Mouse (Mus musculus) embryonic facial prominence, embryonic 12.5 days (tissue): ENCODE measurements around the gene Slit1. TPM values are rescaled to one million over a fixed set of nuclear protein-coding genes. Genes with fewer than 3 reads are reported as not detected.

Source experiments
- ATAC-seq: fragments of 200-750 bp; cut with Nextera tagmentation; 2 replicates; pipeline ENCODE4 v1.8.0; 2017; ENCODE audit not compliant: insufficient number of reproducible peaks, insufficient read depth, low FRiP score, low TSS enrichment
- H3K27ac ChIP-seq: fragments of 300-500 bp; sonication (generic); 2 replicates; pipeline ENCODE4 v1.5.1; 2016; ENCODE audit warnings: mild to moderate bottlenecking
- H3K27me3 ChIP-seq: fragments of 300-500 bp; sonication (generic); 2 replicates; pipeline ENCODE4 v1.6.1; 2016; ENCODE audit warnings: mild to moderate bottlenecking, moderate library complexity
- H3K36me3 ChIP-seq: fragments of 300-500 bp; sonication (generic); 2 replicates; pipeline ENCODE4 v1.6.1; 2016; ENCODE audit warnings: mild to moderate bottlenecking
- H3K4me1 ChIP-seq: fragments of 300-500 bp; sonication (generic); 2 replicates; pipeline ENCODE4 v1.6.1; 2016
- H3K4me2 ChIP-seq: fragments of 300-500 bp; sonication (generic); replicated peaks from 2 replicates; pipeline ENCODE4 v1.6.1; 2016; ENCODE audit warnings: mild to moderate bottlenecking, moderate library complexity
- H3K4me3 ChIP-seq: fragments of 300-500 bp; sonication (generic); 2 replicates; pipeline ENCODE4 v1.5.1; 2016; ENCODE audit warnings: mild to moderate bottlenecking
- H3K9ac ChIP-seq: fragments of 300-500 bp; sonication (generic); 2 replicates; pipeline ENCODE4 v1.6.1; 2016; ENCODE audit warnings: mild to moderate bottlenecking, moderate library complexity
- H3K9me3 ChIP-seq: fragments of 300-500 bp; sonication (generic); 2 replicates; pipeline ENCODE4 v1.6.1; 2016; ENCODE audit warnings: mild to moderate bottlenecking, moderate library complexity
- WGBS: fragments of 180-500 bp; shearing (Covaris S2); methylation state at CpG from one replicate; pipeline ENCODE4 v1.1.7; 2016; 5-methylcytosine and 5-hydroxymethylcytosine counted together
- polyA plus RNA-seq: library from polyadenylated mRNA; unstranded; fragments of >200 nt; fragmentation: Nextera tagmentation; extraction: Ambion mirVana; gene quantifications from 2 replicates; pipeline ENCODE4 v1.2.1, GENCODE M21; 2016

Gene Slit1
- 1.4 and 1.9 TPM in 2 replicates for polyA plus RNA-seq

- peak within 1 kb of the TSS; percentile 22 for H3K9ac ChIP-seq
- no peaks in the 10 kb centered on the region for H3K36me3 ChIP-seq
- peaks cover 68% of the 10 kb centered on the region for H3K27me3 ChIP-seq
- H3K4me2 ChIP-seq, result peak within 1 kb of the TSS; percentile 96
- H3K4me1 ChIP-seq, result peaks cover 19% of the 10 kb centered on the region
- under 1% methylated on average over 39 of the region's 44 CpGs for WGBS
- H3K27ac ChIP-seq, result no peak within 1 kb of the TSS
- H3K4me3 ChIP-seq, result peak within 1 kb of the TSS; percentile 43
- H3K9me3 ChIP-seq, result no peaks in the 10 kb centered on the region
- no peak for ATAC-seq
Observed at GRCm38 (mm10) chr19:41743396-41743795, at the start of gene Slit1. Gene Slit1 (minus strand): TSS chr19:41743665.

- Histone ChIP-seq H3K9ac (no peak overlapping the region), H3K9me3 (no peaks in the 10 kb centered on the region), H3K4me3 (no peak overlapping the region), H3K4me1 (peaks cover 4% of the 10 kb centered on the region; the same call in 1 of the 2 replicates), H3K4me2 (no peak overlapping the region), H3K36me3 (0 out of 2 replicates have a peak, but pooled peaks cover 2% of the 10 kb centered on the region), H3K27ac (no peak overlapping the region), H3K27me3 (no peaks in the 10 kb centered on the region)
- no peak for ATAC-seq
- WGBS, result 81% methylated on average over 1 of the region's 1 CpGs
Observed at GRCm38 (mm10) chr19:41792934-41793486, 49.5 kb upstream of the Slit1 start.

- no peak for ATAC-seq
- no peak overlapping the region for H3K4me2 ChIP-seq
- no peak overlapping the region for H3K4me3 ChIP-seq
- H3K27me3 ChIP-seq, result no peaks in the 10 kb centered on the region
- H3K36me3 ChIP-seq, result 0 out of 2 replicates have a peak, but pooled peaks cover 8% of the 10 kb centered on the region
- no peak overlapping the region for H3K27ac ChIP-seq
- 85% methylated on average over 2 of the region's 2 CpGs for WGBS
- H3K4me1 ChIP-seq, result no peaks in the 10 kb centered on the region
- H3K9ac ChIP-seq, result no peak overlapping the region
- H3K9me3 ChIP-seq, result no peaks in the 10 kb centered on the region
Observed at GRCm38 (mm10) chr19:41791384-41791783, 47.9 kb upstream of the Slit1 start.

- H3K36me3 ChIP-seq, result peaks cover 21% of the 10 kb centered on the region
- no peak overlapping the region for H3K27ac ChIP-seq
- no peaks in the 10 kb centered on the region for H3K9me3 ChIP-seq
- ATAC-seq, result no peak
- H3K9ac ChIP-seq, result no peak overlapping the region
- 67% methylated on average over 10 of the region's 10 CpGs for WGBS
- H3K27me3 ChIP-seq, result no peaks in the 10 kb centered on the region
- no peaks in the 10 kb centered on the region for H3K4me1 ChIP-seq
- H3K4me2 ChIP-seq, result no peak overlapping the region
- H3K4me3 ChIP-seq, result no peak overlapping the region
Observed at GRCm38 (mm10) chr19:41789110-41789961, 45.9 kb upstream of the Slit1 start.

GRCm38 (mm10) chr19:41786896-41787295 is 43.4 kb upstream of the Slit1 start:
- ATAC-seq, result no peak
- H3K27ac ChIP-seq, result no peak overlapping the region
- WGBS, result 97% methylated on average over 1 of the region's 1 CpGs
- no peaks in the 10 kb centered on the region for H3K9me3 ChIP-seq
- no peak overlapping the region for H3K4me3 ChIP-seq
- peaks cover 33% of the 10 kb centered on the region for H3K36me3 ChIP-seq
- no peak overlapping the region for H3K9ac ChIP-seq
- H3K4me1 ChIP-seq, result no peaks in the 10 kb centered on the region
- H3K4me2 ChIP-seq, result no peak overlapping the region
- no peaks in the 10 kb centered on the region for H3K27me3 ChIP-seq

- WGBS, result 88% methylated on average over 6 of the region's 6 CpGs
- no peak overlapping the region for H3K9ac ChIP-seq
Observed at GRCm38 (mm10) chr19:41777514-41777913, 34.0 kb upstream of the Slit1 start.

GRCm38 (mm10) chr19:41768711-41769110 is 25.2 kb upstream of the Slit1 start:
- Histone ChIP-seq H3K27me3 (no peaks in the 10 kb centered on the region), H3K9ac (no peak overlapping the region), H3K9me3 (no peaks in the 10 kb centered on the region), H3K4me1 (0 out of 2 replicates have a peak, but pooled peaks cover 4% of the 10 kb centered on the region), H3K4me3 (no peak overlapping the region), H3K36me3 (peaks cover 41% of the 10 kb centered on the region), H3K4me2 (no peak overlapping the region), H3K27ac (no peak overlapping the region)
- no peak for ATAC-seq
- WGBS, result 91% methylated on average over 7 of the region's 7 CpGs

More at GRCm38 (mm10) chr19:41777514-41777913, 34.0 kb upstream of the Slit1 start:
- Histone ChIP-seq H3K4me2 (no peak overlapping the region), H3K27me3 (no peaks in the 10 kb centered on the region), H3K36me3 (peaks cover 69% of the 10 kb centered on the region), H3K4me3 (no peak overlapping the region), H3K27ac (no peak overlapping the region), H3K4me1 (no peaks in the 10 kb centered on the region), H3K9me3 (no peaks in the 10 kb centered on the region)
- no peak for ATAC-seq

GRCm38 (mm10) chr19:41766628-41767027 is 23.2 kb upstream of the Slit1 start:
- H3K4me1 ChIP-seq, result 0 out of 2 replicates have a peak, but pooled peaks cover 4% of the 10 kb centered on the region
- no peak overlapping the region for H3K4me3 ChIP-seq
- peaks cover 29% of the 10 kb centered on the region for H3K36me3 ChIP-seq
- no peak overlapping the region for H3K4me2 ChIP-seq
- WGBS, result 75% methylated on average over 5 of the region's 5 CpGs
- H3K27ac ChIP-seq, result no peak overlapping the region
- ATAC-seq, result peak; percentile 64; the same call in 1 of the 2 replicates
- no peaks in the 10 kb centered on the region for H3K9me3 ChIP-seq
- no peaks in the 10 kb centered on the region for H3K27me3 ChIP-seq
- H3K9ac ChIP-seq, result no peak overlapping the region

GRCm38 (mm10) chr19:41763870-41764660 is 20.6 kb upstream of the Slit1 start:
- WGBS, result 28% methylated on average over 12 of the region's 12 CpGs
- Histone ChIP-seq H3K9ac (no peak overlapping the region), H3K9me3 (0 out of 2 replicates have a peak, but pooled peaks cover 5% of the 10 kb centered on the region), H3K4me1 (0 out of 2 replicates have a peak, but pooled peaks cover 4% of the 10 kb centered on the region), H3K27ac (no peak overlapping the region), H3K4me3 (no peak overlapping the region), H3K27me3 (no peaks in the 10 kb centered on the region), H3K36me3 (peaks cover 9% of the 10 kb centered on the region; the same call in 1 of the 2 replicates), H3K4me2 (no peak overlapping the region)
- ATAC-seq, result no peak

GRCm38 (mm10) chr19:41761529-41761928 is 18.1 kb upstream of the Slit1 start:
- Histone ChIP-seq H3K4me2 (no peak overlapping the region), H3K9ac (no peak overlapping the region), H3K27ac (no peak overlapping the region), H3K4me1 (no peaks in the 10 kb centered on the region), H3K9me3 (0 out of 2 replicates have a peak, but pooled peaks cover 5% of the 10 kb centered on the region), H3K36me3 (no peaks in the 10 kb centered on the region), H3K4me3 (no peak overlapping the region), H3K27me3 (no peaks in the 10 kb centered on the region)
- ATAC-seq, result no peak
- whole genome bisulfite sequencing, result 50% methylated on average over 9 of the region's 9 CpGs

- H3K9me3 ChIP-seq, result 0 out of 2 replicates have a peak, but pooled peaks cover 5% of the 10 kb centered on the region
- ATAC-seq, result no peak
- H3K36me3 ChIP-seq, result no peaks in the 10 kb centered on the region
- H3K27me3 ChIP-seq, result no peaks in the 10 kb centered on the region
- H3K4me3 ChIP-seq, result no peak overlapping the region
- no peak overlapping the region for H3K27ac ChIP-seq
- WGBS, result 79% methylated on average over 6 of the region's 6 CpGs
- no peak overlapping the region for H3K4me2 ChIP-seq
- no peak overlapping the region for H3K9ac ChIP-seq
- no peaks in the 10 kb centered on the region for H3K4me1 ChIP-seq
Observed at GRCm38 (mm10) chr19:41759765-41760164, 16.3 kb upstream of the Slit1 start.
